Mouse (Mus musculus): ENCODE data around the gene Nfe2l3. TPM values are rescaled to one million over a fixed set of nuclear protein-coding genes. Genes with fewer than 3 reads are reported as not detected.

Gene Nfe2l3
- total and polyA plus RNA-seq, 3 experiments, result 0.27 TPM; not detected in 2

DNA sequence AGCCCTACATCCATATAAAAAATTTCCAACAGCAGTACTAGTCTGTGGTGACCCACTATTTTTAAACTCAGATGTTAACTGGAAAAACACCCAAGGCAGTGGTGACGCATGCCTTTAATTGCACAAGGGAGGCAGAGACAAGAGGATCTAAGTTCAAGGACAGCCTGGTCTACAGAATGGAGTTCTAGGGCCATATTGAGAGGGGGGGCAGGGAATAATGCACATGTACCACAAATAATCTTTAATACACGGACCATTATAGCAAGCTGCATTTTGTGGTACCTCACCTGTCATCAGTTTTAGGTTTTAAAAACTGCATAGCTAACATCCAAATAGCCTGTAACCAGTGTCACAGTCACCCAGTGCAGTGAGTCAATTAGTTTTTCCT lies 26.4 kb downstream of the Nfe2l3 start:
- 0 out of 2 replicates have a peak, but pooled peaks have one; percentile 64 for TF ChIP-seq POLR2AphosphoS5 (IDR thresholded peaks at IDR 0.05; ENCODE audit: insufficient replicate concordance, low read depth, low read length)
- TF ChIP-seq GATA1 (IDR thresholded peaks at IDR 0.05; ENCODE audit: borderline replicate concordance, low read length), result no peak
- H3K36me3 ChIP-seq (replicated peaks), result peaks cover 43% of the 10 kb centered on the region
- H3K9me3 ChIP-seq (replicated peaks), result no peaks in the 10 kb centered on the region
- no peak overlapping the region for H3K4me3 ChIP-seq (ENCODE audit: low read depth, low read length)
- peak; percentile 12; the same call in 1 of the 2 replicates for ATAC-seq (ENCODE audit: extremely low read depth, insufficient number of reproducible peaks, low FRiP score, poor library complexity, severe bottlenecking)
- no peaks in the 10 kb centered on the region; the same call in 1 of the 2 replicates for H3K27me3 ChIP-seq (ENCODE audit: insufficient read depth, low read length)
- DNase-seq (ENCODE audit: low spot score), result no peak
- H3K4me1 ChIP-seq (ENCODE audit: insufficient read depth, low read depth, low read length), result peaks cover 8% of the 10 kb centered on the region; the same call in 1 of the 2 replicates

DNA sequence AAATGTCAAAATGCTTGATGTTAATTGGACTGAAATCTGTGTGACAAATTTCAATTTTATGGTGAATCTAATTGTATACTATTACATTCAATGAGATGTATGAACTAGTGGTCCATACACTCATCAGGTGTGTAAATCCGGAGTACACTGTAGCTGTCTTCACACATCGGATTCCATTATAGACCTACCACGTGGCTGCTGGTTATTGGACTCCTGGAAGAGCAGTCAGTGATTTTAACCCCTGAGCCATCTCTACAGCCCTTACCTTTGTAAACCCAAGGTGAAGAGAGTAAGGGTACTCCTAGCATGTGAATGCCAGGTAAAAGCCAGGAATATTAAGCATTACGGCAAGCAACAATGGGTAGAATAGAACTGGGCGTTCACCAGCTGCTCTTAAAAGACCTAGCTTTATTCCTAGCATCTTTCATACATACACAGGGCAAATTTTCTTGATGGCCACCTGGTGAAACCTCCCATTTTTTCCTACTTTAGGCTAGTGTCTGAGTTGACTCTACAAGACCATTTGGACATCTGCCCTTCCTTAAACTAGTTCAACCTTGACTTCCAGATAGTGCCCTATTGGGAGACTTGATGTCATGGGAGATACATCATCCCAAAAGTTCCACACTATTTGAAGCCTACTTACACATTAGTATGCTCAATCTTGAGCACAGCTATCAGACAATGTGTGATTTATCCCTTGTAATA lies 27.0 kb downstream of the Nfe2l3 start:
- Histone ChIP-seq H3K36me3 (replicated peaks) (peaks cover 48% of the 10 kb centered on the region), H3K9me3 (replicated peaks) (no peaks in the 10 kb centered on the region), H3K4me3 (ENCODE audit: low read depth, low read length) (no peak overlapping the region), H3K4me1 (ENCODE audit: insufficient read depth, low read depth, low read length) (peaks cover 10% of the 10 kb centered on the region; the same call in 1 of the 2 replicates), H3K27me3 (ENCODE audit: insufficient read depth, low read length) (no peaks in the 10 kb centered on the region; the same call in 1 of the 2 replicates)
- DNase-seq (ENCODE audit: low spot score) (no peak), ATAC-seq (ENCODE audit: extremely low read depth, insufficient number of reproducible peaks, low FRiP score, poor library complexity, severe bottlenecking) (0 out of 2 replicates have a peak, but pooled peaks have one; percentile 15)
- TF ChIP-seq POLR2AphosphoS5 (IDR thresholded peaks at IDR 0.05; ENCODE audit: insufficient replicate concordance, low read depth, low read length) (0 out of 2 replicates have a peak, but pooled peaks have one; percentile 3), CTCF (IDR thresholded peaks at IDR 0.05; ENCODE audit: low read depth, low read length) (no peak)

GRCm38 (mm10) chr6:51460021-51460360 lies 27.5 kb downstream of the Nfe2l3 start:
- no peak for DNase-seq (ENCODE audit: low spot score)
- TF ChIP-seq CTCF (IDR thresholded peaks at IDR 0.05; ENCODE audit: low read depth, low read length) (no peak), POLR2AphosphoS5 (IDR thresholded peaks at IDR 0.05; ENCODE audit: insufficient replicate concordance, low read depth, low read length) (peak; percentile 94; the same call in 1 of the 2 replicates)
- Histone ChIP-seq H3K4me3 (ENCODE audit: low read depth, low read length) (no peak overlapping the region), H3K36me3 (replicated peaks) (peaks cover 53% of the 10 kb centered on the region), H3K4me1 (ENCODE audit: insufficient read depth, low read depth, low read length) (peaks cover 10% of the 10 kb centered on the region; the same call in 1 of the 2 replicates), H3K27me3 (ENCODE audit: insufficient read depth, low read length) (no peaks in the 10 kb centered on the region; the same call in 1 of the 2 replicates), H3K9me3 (replicated peaks) (no peaks in the 10 kb centered on the region)
- no peak for ATAC-seq (ENCODE audit: extremely low read depth, insufficient number of reproducible peaks, low FRiP score, poor library complexity, severe bottlenecking)

- Histone ChIP-seq H3K36me3 (replicated peaks) (peaks cover 57% of the 10 kb centered on the region), H3K9me3 (replicated peaks) (no peaks in the 10 kb centered on the region), H3K4me1 (ENCODE audit: insufficient read depth, low read depth, low read length) (peaks cover 11% of the 10 kb centered on the region), H3K4me3 (ENCODE audit: low read depth, low read length) (no peak overlapping the region), H3K27me3 (ENCODE audit: insufficient read depth, low read length) (no peaks in the 10 kb centered on the region)
- no peak for ATAC-seq (ENCODE audit: extremely low read depth, insufficient number of reproducible peaks, low FRiP score, poor library complexity, severe bottlenecking)
- no peak for TF ChIP-seq GATA1 (IDR thresholded peaks at IDR 0.05; ENCODE audit: borderline replicate concordance, low read length)
- no peak for TF ChIP-seq POLR2AphosphoS5 (IDR thresholded peaks at IDR 0.05; ENCODE audit: insufficient replicate concordance, low read depth, low read length)
- TF ChIP-seq CTCF (IDR thresholded peaks at IDR 0.05; ENCODE audit: low read depth, low read length), result no peak
- no peak for TF ChIP-seq TAL1 (conservative IDR thresholded peaks at IDR 0.05; ENCODE audit: low read depth, low read length)
- TF ChIP-seq GATA2 (IDR thresholded peaks at IDR 0.05; ENCODE audit: borderline replicate concordance, low read depth, low read length), result no peak
- no peak for DNase-seq (ENCODE audit: low spot score)
Observed at GRCm38 (mm10) chr6:51460363-51460762, 27.9 kb downstream of the Nfe2l3 start.

DNA sequence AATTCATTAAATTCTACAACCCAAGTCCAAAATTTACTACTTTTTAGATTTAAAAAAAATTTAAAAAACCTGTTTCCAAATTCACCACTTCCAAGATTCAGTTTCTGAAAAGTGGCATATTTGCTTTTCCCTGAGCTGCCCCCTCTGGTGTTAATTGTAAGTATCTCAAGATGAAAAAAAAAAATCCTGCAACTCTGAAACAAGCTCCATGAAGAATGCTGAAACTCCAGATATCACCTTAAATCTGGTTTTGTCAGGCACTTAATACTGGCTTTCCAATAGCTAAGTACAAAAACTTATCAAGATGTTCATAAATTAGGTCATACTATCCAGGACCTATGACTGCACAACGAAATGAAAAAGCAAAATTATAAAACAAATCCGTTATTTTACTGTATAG lies 35.2 kb downstream of the Nfe2l3 start:
- Histone ChIP-seq H3K36me3 (replicated peaks) (peaks cover 52% of the 10 kb centered on the region), H3K4me3 (ENCODE audit: low read depth, low read length) (peak overlapping the region; percentile 94), H3K27me3 (ENCODE audit: insufficient read depth, low read length) (no peaks in the 10 kb centered on the region), H3K4me1 (ENCODE audit: insufficient read depth, low read depth, low read length) (peaks cover 22% of the 10 kb centered on the region), H3K9me3 (replicated peaks) (no peaks in the 10 kb centered on the region)
- ATAC-seq (ENCODE audit: extremely low read depth, insufficient number of reproducible peaks, low FRiP score, poor library complexity, severe bottlenecking), result no peak
- no peak for DNase-seq (ENCODE audit: low spot score)
- no peak for TF ChIP-seq TAL1 (conservative IDR thresholded peaks at IDR 0.05; ENCODE audit: low read depth, low read length)
- no peak for TF ChIP-seq GATA1 (IDR thresholded peaks at IDR 0.05; ENCODE audit: borderline replicate concordance, low read length)
- no peak for TF ChIP-seq CTCF (IDR thresholded peaks at IDR 0.05; ENCODE audit: low read depth, low read length)
- no peak for TF ChIP-seq POLR2AphosphoS5 (IDR thresholded peaks at IDR 0.05; ENCODE audit: insufficient replicate concordance, low read depth, low read length)
- no peak for TF ChIP-seq GATA2 (IDR thresholded peaks at IDR 0.05; ENCODE audit: borderline replicate concordance, low read depth, low read length)

GRCm38 (mm10) chr6:51468891-51469561 lies 36.6 kb downstream of the Nfe2l3 start:
- Histone ChIP-seq H3K4me3 (ENCODE audit: low read depth, low read length) (peak overlapping the region; percentile 94), H3K27me3 (ENCODE audit: insufficient read depth, low read length) (no peaks in the 10 kb centered on the region), H3K4me1 (ENCODE audit: insufficient read depth, low read depth, low read length) (peaks cover 26% of the 10 kb centered on the region), H3K9me3 (replicated peaks) (no peaks in the 10 kb centered on the region), H3K36me3 (replicated peaks) (peaks cover 53% of the 10 kb centered on the region)
- TF ChIP-seq CTCF (IDR thresholded peaks at IDR 0.05; ENCODE audit: low read depth, low read length) (no peak), POLR2AphosphoS5 (IDR thresholded peaks at IDR 0.05; ENCODE audit: insufficient replicate concordance, low read depth, low read length) (no peak), TAL1 (conservative IDR thresholded peaks at IDR 0.05; ENCODE audit: low read depth, low read length) (no peak), GATA1 (IDR thresholded peaks at IDR 0.05; ENCODE audit: borderline replicate concordance, low read length) (no peak), GATA2 (IDR thresholded peaks at IDR 0.05; ENCODE audit: borderline replicate concordance, low read depth, low read length) (no peak)
- no peak for ATAC-seq (ENCODE audit: extremely low read depth, insufficient number of reproducible peaks, low FRiP score, poor library complexity, severe bottlenecking)
- peak; percentile 40 for DNase-seq (ENCODE audit: low spot score)
